Mouse (Mus musculus) embryo, embryonic 11 days (tissue): ENCODE results near the gene Arhgef10l.
A peak's percentile ranks its signal among the peaks of the same experiment; 100 is the strongest.

ENCODE experiments used
- DNase-seq: peaks from one replicate; pipeline ENCODE4 v3.0.0-alpha.2; 2015

Gene Arhgef10l

GRCm38 (mm10) chr4:140656529-140656928 is 9.3 kb downstream of the Arhgef10l start:
- DNase-seq = no peak

GRCm38 (mm10) chr4:140654798-140655197 is 11.0 kb downstream of the Arhgef10l start:
- DNase-seq = no peak

GRCm38 (mm10) chr4:140653835-140654583 is 11.8 kb downstream of the Arhgef10l start:
- DNase-seq = no peak

- DNase-seq = no peak
These were observed 16.1 kb downstream of the Arhgef10l start for GRCm38 (mm10) chr4:140649731-140650130.

- DNase-seq = no peak
These were observed 16.6 kb downstream of the Arhgef10l start for GRCm38 (mm10) chr4:140649207-140649591.

GRCm38 (mm10) chr4:140648443-140649206 is 17.2 kb downstream of the Arhgef10l start:
- DNase-seq = peak; percentile 79

GRCm38 (mm10) chr4:140647711-140648421 is 17.9 kb downstream of the Arhgef10l start:
- DNase-seq = peak; percentile 67

GRCm38 (mm10) chr4:140645638-140646037 is 20.2 kb downstream of the Arhgef10l start:
- no peak for DNase-seq

GRCm38 (mm10) chr4:140644701-140645100 is 21.1 kb downstream of the Arhgef10l start:
- no peak for DNase-seq

GRCm38 (mm10) chr4:140644276-140644675 is 21.5 kb downstream of the Arhgef10l start:
- no peak for DNase-seq

GRCm38 (mm10) chr4:140642378-140642777 is 23.4 kb downstream of the Arhgef10l start:
- no peak for DNase-seq

- DNase-seq = no peak
These were observed 24.3 kb downstream of the Arhgef10l start for GRCm38 (mm10) chr4:140641414-140641918.

GRCm38 (mm10) chr4:140640668-140641067 is 25.1 kb downstream of the Arhgef10l start:
- DNase-seq = no peak

- DNase-seq = no peak
These were observed 25.6 kb downstream of the Arhgef10l start for GRCm38 (mm10) chr4:140640242-140640523.

GRCm38 (mm10) chr4:140639431-140640241 is 26.2 kb downstream of the Arhgef10l start:
- DNase-seq = no peak

- DNase-seq = no peak
These were observed 27.2 kb downstream of the Arhgef10l start for GRCm38 (mm10) chr4:140638591-140638990.

- no peak for DNase-seq
These were observed 28.5 kb downstream of the Arhgef10l start for GRCm38 (mm10) chr4:140637269-140637668.

GRCm38 (mm10) chr4:140636312-140636996 is 29.4 kb downstream of the Arhgef10l start:
- DNase-seq = no peak

- DNase-seq = no peak
These were observed 30.9 kb downstream of the Arhgef10l start for GRCm38 (mm10) chr4:140634861-140635388.

- no peak for DNase-seq
These were observed 34.4 kb downstream of the Arhgef10l start for GRCm38 (mm10) chr4:140631276-140631849.

- no peak for DNase-seq
These were observed 35.1 kb downstream of the Arhgef10l start for GRCm38 (mm10) chr4:140630651-140631241.
